Mouse (Mus musculus): ENCODE results near the gene D1Pas1.

The D1Pas1 gene

GRCm38 (mm10) chr1:186967201-186967812, at the start of gene D1Pas1:
D1Pas1 (plus strand) TSS chr1:186967416.
- DNase-seq, result no peak

- DNase-seq, result no peak
Observed at GRCm38 (mm10) chr1:186922489-186923370, 44.5 kb upstream of the D1Pas1 start.

GRCm38 (mm10) chr1:186924027-186924426, 43.2 kb upstream of the D1Pas1 start:
- no peak for DNase-seq

- no peak for DNase-seq
Observed at GRCm38 (mm10) chr1:186925411-186925810, 41.8 kb upstream of the D1Pas1 start.

- DNase-seq, result no peak
Observed at GRCm38 (mm10) chr1:186926316-186926949, 40.8 kb upstream of the D1Pas1 start.

GRCm38 (mm10) chr1:186926950-186927316, 40.3 kb upstream of the D1Pas1 start:
- DNase-seq, result no peak

- no peak for DNase-seq
Observed at GRCm38 (mm10) chr1:186927494-186927893, 39.7 kb upstream of the D1Pas1 start.

- no peak for DNase-seq
Observed at GRCm38 (mm10) chr1:186930160-186930887, 36.9 kb upstream of the D1Pas1 start.

GRCm38 (mm10) chr1:186930888-186931233, 36.4 kb upstream of the D1Pas1 start:
- DNase-seq, result no peak

GRCm38 (mm10) chr1:186934205-186934604, 33.0 kb upstream of the D1Pas1 start:
- DNase-seq, result no peak

GRCm38 (mm10) chr1:186952381-186952780, 14.8 kb upstream of the D1Pas1 start:
- no peak for DNase-seq

GRCm38 (mm10) chr1:186954591-186954990, 12.6 kb upstream of the D1Pas1 start:
- no peak for DNase-seq

GRCm38 (mm10) chr1:186959380-186959779, 7.8 kb upstream of the D1Pas1 start:
- DNase-seq, result peak in 1 of 2 experiments; percentile 20

GRCm38 (mm10) chr1:186964143-186964875, 2.9 kb upstream of the D1Pas1 start:
- DNase-seq, result no peak

GRCm38 (mm10) chr1:186967926-186968325, 710 bp downstream of the D1Pas1 start:
- no peak for DNase-seq

- DNase-seq, result no peak
Observed at GRCm38 (mm10) chr1:186976937-186977540, 9.8 kb downstream of the D1Pas1 start.

GRCm38 (mm10) chr1:186977801-186978200, 10.6 kb downstream of the D1Pas1 start:
- no peak for DNase-seq

GRCm38 (mm10) chr1:186979465-186979864, 12.2 kb downstream of the D1Pas1 start:
- DNase-seq, result no peak

GRCm38 (mm10) chr1:186980503-186980902, 13.3 kb downstream of the D1Pas1 start:
- no peak for DNase-seq

GRCm38 (mm10) chr1:186985131-186985530, 17.9 kb downstream of the D1Pas1 start:
- no peak for DNase-seq

GRCm38 (mm10) chr1:186986086-186986485, 18.9 kb downstream of the D1Pas1 start:
- no peak for DNase-seq

- DNase-seq, result no peak
Observed at GRCm38 (mm10) chr1:186986506-186986905, 19.3 kb downstream of the D1Pas1 start.
